Mouse (Mus musculus): Measurements from ENCODE around the gene Polr2i. TPM values are rescaled to one million over a fixed set of nuclear protein-coding genes. Genes with fewer than 3 reads are reported as not detected.

The Polr2i gene
- polyA plus RNA-seq, 1 experiment from 2014 or later, result 158 TPM

Other genes starting within 250 kb of the Polr2i start
- 3.4 and 4.3 TPM in 2 replicates for gene Zfp568, start 248.0 kb upstream of the Polr2i start, polyA plus RNA-seq (2015; fragmentation: Nextera tagmentation; extraction: Ambion mirVana)
- gene Zfp14, start 180.6 kb upstream of the Polr2i start, polyA plus RNA-seq (2015; fragmentation: Nextera tagmentation; extraction: Ambion mirVana), result 13.4 and 13.7 TPM in 2 replicates
- gene Zfp82, start 159.0 kb upstream of the Polr2i start, polyA plus RNA-seq (2015; fragmentation: Nextera tagmentation; extraction: Ambion mirVana), result 10.2 and 13.4 TPM in 2 replicates
- gene Gm26920, start 141.5 kb upstream of the Polr2i start, polyA plus RNA-seq (2015; fragmentation: Nextera tagmentation; extraction: Ambion mirVana), result 2.0 and 3.2 TPM in 2 replicates
- gene Zfp566, start 141.4 kb upstream of the Polr2i start, polyA plus RNA-seq (2015; fragmentation: Nextera tagmentation; extraction: Ambion mirVana), result 18.1 and 18.7 TPM in 2 replicates
- gene Zfp260, start 137.2 kb upstream of the Polr2i start, polyA plus RNA-seq (2015; fragmentation: Nextera tagmentation; extraction: Ambion mirVana), result 79.5 and 87.9 TPM in 2 replicates
- 24.5 and 26.6 TPM in 2 replicates for gene Zfp382, start 110.0 kb upstream of the Polr2i start, polyA plus RNA-seq (2015; fragmentation: Nextera tagmentation; extraction: Ambion mirVana)
- gene Zfp146, start 62.2 kb upstream of the Polr2i start, polyA plus RNA-seq (2015; fragmentation: Nextera tagmentation; extraction: Ambion mirVana), result 10.8 and 13.4 TPM in 2 replicates
- 5.9 and 8.5 TPM in 2 replicates for gene Cox7a1, start 47.8 kb upstream of the Polr2i start, polyA plus RNA-seq (2015; fragmentation: Nextera tagmentation; extraction: Ambion mirVana)
- 64.8 and 65.3 TPM in 2 replicates for gene Capns1, start 33.1 kb upstream of the Polr2i start, polyA plus RNA-seq (2015; fragmentation: Nextera tagmentation; extraction: Ambion mirVana)
- gene Tbcb, start 324 bp downstream of the Polr2i start, polyA plus RNA-seq (2015; fragmentation: Nextera tagmentation; extraction: Ambion mirVana), result 436 and 442 TPM in 2 replicates
- not detected in 2 replicates for gene Ovol3, start 3.8 kb downstream of the Polr2i start, polyA plus RNA-seq (2015; fragmentation: Nextera tagmentation; extraction: Ambion mirVana)
- 0.51 and 1.3 TPM in 2 replicates for gene Thap8, start 48.1 kb downstream of the Polr2i start, polyA plus RNA-seq (2015; fragmentation: Nextera tagmentation; extraction: Ambion mirVana)
- gene Wdr62, start 48.5 kb downstream of the Polr2i start, polyA plus RNA-seq (2015; fragmentation: Nextera tagmentation; extraction: Ambion mirVana), result 3.8 and 4.0 TPM in 2 replicates
- 100 and 124 TPM in 2 replicates for gene Clip3, start 59.8 kb downstream of the Polr2i start, polyA plus RNA-seq (2015; fragmentation: Nextera tagmentation; extraction: Ambion mirVana)
- gene Alkbh6, start 76.8 kb downstream of the Polr2i start, polyA plus RNA-seq (2015; fragmentation: Nextera tagmentation; extraction: Ambion mirVana), result 120 and 127 TPM in 2 replicates
- 13.4 and 16.0 TPM in 2 replicates for gene Syne4, start 82.9 kb downstream of the Polr2i start, polyA plus RNA-seq (2015; fragmentation: Nextera tagmentation; extraction: Ambion mirVana)
- not detected in 2 replicates for gene E130208F15Rik, start 89.8 kb downstream of the Polr2i start, polyA plus RNA-seq (2015; fragmentation: Nextera tagmentation; extraction: Ambion mirVana)
- gene Sdhaf1, start 91.9 kb downstream of the Polr2i start, polyA plus RNA-seq (2015; fragmentation: Nextera tagmentation; extraction: Ambion mirVana), result 15.2 and 16.9 TPM in 2 replicates
- gene Lrfn3, start 130.8 kb downstream of the Polr2i start, polyA plus RNA-seq (2015; fragmentation: Nextera tagmentation; extraction: Ambion mirVana), result 15.2 and 15.7 TPM in 2 replicates
- gene Tyrobp, start 181.8 kb downstream of the Polr2i start, polyA plus RNA-seq (2015; fragmentation: Nextera tagmentation; extraction: Ambion mirVana), result 15.3 and 23.5 TPM in 2 replicates
- not detected in 2 replicates for gene Hcst, start 187.9 kb downstream of the Polr2i start, polyA plus RNA-seq (2015; fragmentation: Nextera tagmentation; extraction: Ambion mirVana)
- 2.7 and 2.9 TPM in 2 replicates for gene Nfkbid, start 189.8 kb downstream of the Polr2i start, polyA plus RNA-seq (2015; fragmentation: Nextera tagmentation; extraction: Ambion mirVana)
- 761 and 788 TPM in 2 replicates for gene Aplp1, start 213.6 kb downstream of the Polr2i start, polyA plus RNA-seq (2015; fragmentation: Nextera tagmentation; extraction: Ambion mirVana)
- 0.67 and 0.73 TPM in 2 replicates for gene Kirrel2, start 225.7 kb downstream of the Polr2i start, polyA plus RNA-seq (2015; fragmentation: Nextera tagmentation; extraction: Ambion mirVana)
- gene Nphs1, start 226.4 kb downstream of the Polr2i start, polyA plus RNA-seq (2015; fragmentation: Nextera tagmentation; extraction: Ambion mirVana), result 0.46 and 0.50 TPM in 2 replicates